Mouse (Mus musculus): ENCODE measurements around the gene Prpf18. TPM values are rescaled to one million over a fixed set of nuclear protein-coding genes. Genes with fewer than 3 reads are reported as not detected.
"Not testable (repeated sequence)": the region's sequence is repeated elsewhere in the genome, so short reads cannot be mapped to it uniquely, and the experiment has no call there.

Prpf18 gene
- total RNA-seq, 2 experiments from 2014 or later: 42.7 to 51.7 TPM

GRCm38 (mm10) chr2:4615014-4615546, 36.8 kb downstream of the Prpf18 start:
- no peak for DNase-seq

GRCm38 (mm10) chr2:4614276-4614929, 37.5 kb downstream of the Prpf18 start:
- DNase-seq: not testable (repeated sequence)

GRCm38 (mm10) chr2:4611704-4612103, 40.2 kb downstream of the Prpf18 start:
- no peak for DNase-seq

GRCm38 (mm10) chr2:4611295-4611694, 40.6 kb downstream of the Prpf18 start:
- no peak for DNase-seq

GRCm38 (mm10) chr2:4609433-4609832, 42.5 kb downstream of the Prpf18 start:
- DNase-seq: peak in 1 of 2 experiments; percentile 28

GRCm38 (mm10) chr2:4608253-4608652, 43.7 kb downstream of the Prpf18 start:
- DNase-seq: no peak

- no peak for DNase-seq
These were observed 45.4 kb downstream of the Prpf18 start for GRCm38 (mm10) chr2:4606559-4606958.

GRCm38 (mm10) chr2:4603361-4603945, 48.5 kb downstream of the Prpf18 start:
- DNase-seq: no peak

- DNase-seq: peak; percentile 72 to 78
These were observed 50.7 kb downstream of the Prpf18 start for GRCm38 (mm10) chr2:4601034-4601890.

- no peak for DNase-seq
These were observed 54.9 kb downstream of the Prpf18 start for GRCm38 (mm10) chr2:4596992-4597391.

GRCm38 (mm10) chr2:4593878-4594387, 58.0 kb downstream of the Prpf18 start:
- no peak for DNase-seq

GRCm38 (mm10) chr2:4593433-4593832, 58.5 kb downstream of the Prpf18 start:
- peak; percentile 70 to 78 for DNase-seq

- DNase-seq: no peak
These were observed 59.2 kb downstream of the Prpf18 start for GRCm38 (mm10) chr2:4592666-4593065.

GRCm38 (mm10) chr2:4591647-4592046, 60.3 kb downstream of the Prpf18 start:
- DNase-seq: no peak

- no peak for DNase-seq
These were observed 64.1 kb downstream of the Prpf18 start for GRCm38 (mm10) chr2:4587685-4588409.

GRCm38 (mm10) chr2:4586245-4586644, 65.7 kb downstream of the Prpf18 start:
- no peak for DNase-seq

GRCm38 (mm10) chr2:4584252-4584651, 67.7 kb downstream of the Prpf18 start:
- no peak for DNase-seq

- no peak for DNase-seq
These were observed 69.0 kb downstream of the Prpf18 start for GRCm38 (mm10) chr2:4582930-4583329.

GRCm38 (mm10) chr2:4580666-4581065, 71.2 kb downstream of the Prpf18 start:
- no peak for DNase-seq

GRCm38 (mm10) chr2:4579357-4580068, 72.4 kb downstream of the Prpf18 start:
- no peak for DNase-seq

GRCm38 (mm10) chr2:4578291-4578690, 73.6 kb downstream of the Prpf18 start:
- DNase-seq: no peak

Data from adrenal gland, postnatal 36 days (tissue).